Mouse (Mus musculus) olfactory bulb, adult 2 months (tissue): ENCODE results near the gene B4galnt2. TPM values are rescaled to one million over a fixed set of nuclear protein-coding genes. Genes with fewer than 3 reads are reported as not detected.
"Not testable (repeated sequence)": the region's sequence is repeated elsewhere in the genome, so short reads cannot be mapped to it uniquely, and the experiment has no call there.

Source experiments
- H3K27ac ChIP-seq: fragments of 200-500 bp; 2 replicates; pipeline ENCODE4 v1.5.1; 2012; ENCODE audit warnings: low read depth, low read length; ENCODE audit not compliant: insufficient read depth
- H3K4me1 ChIP-seq: fragments of 200-500 bp; 2 replicates; pipeline ENCODE4 v1.6.1; 2012; ENCODE audit warnings: low read length; ENCODE audit not compliant: control insufficient read depth, insufficient read depth
- H3K4me3 ChIP-seq: fragments of 200-500 bp; 2 replicates; pipeline ENCODE4 v1.5.1; 2012; ENCODE audit warnings: mild to moderate bottlenecking, low read depth, low read length, moderate library complexity; ENCODE audit not compliant: insufficient read depth
- CTCF ChIP-seq: fragments of 200-500 bp; IDR thresholded peaks from 2 replicates; pipeline ENCODE4 v1.5.1; 2012; ENCODE audit warnings: low read depth, mild to moderate bottlenecking, low read length, moderate library complexity; ENCODE audit not compliant: insufficient read depth
- POLR2A ChIP-seq: fragments of 200-500 bp; IDR thresholded peaks from 2 replicates; pipeline ENCODE4 v1.6.1; 2012; ENCODE audit warnings: mild to moderate bottlenecking, low read depth, low read length, moderate library complexity; ENCODE audit not compliant: insufficient read depth
- WGBS: fragments of 180-500 bp; shearing (Covaris S2); methylation state at CpG from one replicate; pipeline ENCODE4 v1.1.7; 2018; 5-methylcytosine and 5-hydroxymethylcytosine counted together
- polyA plus RNA-seq: library from polyadenylated mRNA; stranded (reverse); fragments of >200 nt; gene quantifications from 2 replicates; pipeline ENCODE4 v1.2.4, GENCODE M21; 2012; ENCODE audit warnings: low replicate concordance; ENCODE audit not compliant: missing spikeins, insufficient read depth, insufficient read length

B4galnt2 gene
- polyA plus RNA-seq, 1 experiment = not detected

DNA sequence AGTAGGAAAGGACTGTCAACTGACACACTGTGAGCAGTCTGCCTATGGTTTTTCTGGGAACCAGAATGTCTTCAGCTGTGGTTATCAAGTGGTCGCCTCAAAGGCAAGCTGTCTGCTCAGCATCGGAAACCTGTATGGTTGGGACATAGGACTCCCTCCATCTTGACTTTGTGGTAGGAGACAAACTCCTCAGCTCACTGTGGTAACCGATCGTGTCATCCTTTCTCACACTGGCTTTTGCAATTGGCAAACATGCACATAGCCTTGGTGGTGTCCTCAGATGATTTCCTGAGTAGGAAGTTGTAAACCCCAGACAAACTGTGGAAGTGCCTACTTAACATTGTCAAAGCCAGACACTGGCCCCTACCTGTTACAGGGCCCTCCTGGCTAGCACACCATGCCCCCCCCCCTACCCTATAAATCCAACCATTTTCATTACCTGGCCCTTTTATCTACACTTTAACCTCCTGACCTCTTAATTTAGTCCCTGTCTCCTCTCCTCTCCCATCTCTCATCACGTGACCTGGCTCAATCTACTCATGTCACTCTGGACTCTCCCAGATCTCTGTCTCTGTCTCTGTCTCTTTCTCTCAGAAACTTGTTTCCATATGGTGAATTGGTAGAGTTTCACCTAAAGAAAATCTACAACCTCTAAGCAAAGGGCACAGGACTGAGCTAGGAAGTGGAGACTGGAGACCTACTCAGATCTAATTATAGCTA lies 6.7 kb downstream of the B4galnt2 start:
- Histone ChIP-seq H3K27ac (no peak overlapping the region), H3K4me3 (no peak overlapping the region), H3K4me1 (no peaks in the 10 kb centered on the region)
- no peak for TF ChIP-seq CTCF
- WGBS = 87% methylated on average over 5 of the region's 5 CpGs

DNA sequence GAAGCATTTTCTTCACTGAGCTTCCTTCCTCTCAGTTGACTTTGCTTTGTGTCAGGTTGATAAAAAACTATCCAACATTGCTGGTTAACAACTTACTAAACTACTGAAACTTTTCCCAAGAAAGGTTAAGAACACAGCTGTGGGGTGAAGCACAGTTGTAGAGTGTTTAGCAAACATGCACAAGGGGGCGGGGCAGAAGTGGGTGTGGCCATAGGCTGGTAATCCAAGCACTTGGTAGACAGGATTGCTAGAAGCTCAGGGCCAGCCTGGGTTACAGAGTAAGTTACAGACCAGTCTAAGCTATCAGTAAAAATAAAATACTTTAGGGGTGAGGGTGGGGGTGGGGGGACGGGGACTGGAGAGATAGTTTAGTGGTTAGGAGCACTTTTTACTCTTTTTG lies 10.4 kb downstream of the B4galnt2 start:
- TF ChIP-seq POLR2A (no peak), CTCF (no peak)
- Histone ChIP-seq H3K4me3 (no peak overlapping the region), H3K4me1 (no peaks in the 10 kb centered on the region), H3K27ac (no peak overlapping the region)
- 83% methylated on average over 2 of the region's 2 CpGs for WGBS

DNA sequence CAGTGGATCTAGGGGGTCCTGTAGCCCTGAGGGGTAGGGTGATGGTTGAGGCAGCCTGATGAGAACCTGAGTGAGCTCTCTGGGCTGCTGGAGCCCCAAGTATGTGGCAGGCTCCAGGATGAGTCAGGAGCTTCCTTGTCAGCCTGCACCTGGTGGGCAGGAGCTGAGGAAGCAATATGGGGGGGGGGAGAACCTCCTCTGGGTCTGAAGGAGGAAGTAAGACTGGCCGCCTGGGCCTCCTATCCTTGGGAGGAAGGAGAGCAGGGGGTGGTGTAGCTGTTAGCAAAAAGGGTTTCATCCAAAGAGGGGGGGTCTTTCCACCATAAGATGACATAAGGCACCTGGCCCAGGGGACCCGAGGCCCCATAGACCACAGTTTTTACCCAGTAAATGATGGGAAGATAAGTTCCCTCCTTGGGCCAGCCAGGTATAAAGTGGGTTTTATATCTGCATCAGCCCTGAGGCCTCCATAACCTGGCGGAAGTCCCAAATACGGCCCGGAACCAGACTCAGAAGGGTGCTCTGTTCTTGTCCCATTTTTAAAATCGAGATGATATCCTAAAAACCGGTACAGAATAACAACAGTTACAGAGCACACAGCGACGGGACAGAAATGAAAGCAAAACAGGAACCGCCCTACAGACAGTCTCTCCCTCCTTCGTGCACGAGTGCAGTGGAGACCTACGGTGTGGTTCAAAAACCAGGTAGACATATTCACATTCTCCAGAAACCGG lies 18.1 kb downstream of the B4galnt2 start:
- H3K4me1 ChIP-seq = no peaks in the 10 kb centered on the region
- no peak for TF ChIP-seq CTCF
- TF ChIP-seq POLR2A = no peak
- H3K4me3 ChIP-seq = no peak overlapping the region
- H3K27ac ChIP-seq = no peak overlapping the region
- 85% methylated on average over 14 of the region's 14 CpGs for WGBS

DNA sequence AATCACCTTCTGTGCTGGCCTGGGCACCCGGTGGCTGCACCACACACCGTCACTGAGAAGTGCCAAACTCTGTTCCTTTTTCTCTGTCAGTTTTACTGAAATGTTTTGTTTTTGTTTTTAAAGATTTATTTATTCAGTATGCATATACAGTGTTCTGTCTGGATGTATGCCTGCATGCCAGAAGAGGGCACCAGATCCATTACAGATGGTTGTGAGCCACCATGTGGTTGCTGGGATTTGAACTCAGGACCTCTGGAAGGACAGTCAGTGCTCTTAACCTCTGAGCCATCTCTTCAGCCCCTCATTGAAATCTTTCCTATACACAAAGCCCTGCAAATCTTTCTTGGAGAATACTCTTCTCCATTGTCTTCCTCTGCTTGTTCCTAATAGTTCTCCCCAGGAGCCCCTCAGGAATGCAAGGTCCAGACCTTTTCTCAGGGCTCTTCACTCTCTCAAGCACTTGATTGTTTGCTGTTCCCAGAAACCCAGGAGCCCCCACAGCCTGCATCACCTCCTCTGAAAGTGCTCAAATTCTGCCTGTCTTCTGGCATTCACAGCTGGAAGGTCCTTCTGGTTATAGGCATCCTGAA lies 24.1 kb downstream of the B4galnt2 start:
- H3K4me1 ChIP-seq = no peaks in the 10 kb centered on the region
- H3K27ac ChIP-seq = no peak overlapping the region
- no peak for TF ChIP-seq CTCF
- no peak for TF ChIP-seq POLR2A
- 63% methylated on average over 2 of the region's 2 CpGs for WGBS
- H3K4me3 ChIP-seq = no peak overlapping the region

DNA sequence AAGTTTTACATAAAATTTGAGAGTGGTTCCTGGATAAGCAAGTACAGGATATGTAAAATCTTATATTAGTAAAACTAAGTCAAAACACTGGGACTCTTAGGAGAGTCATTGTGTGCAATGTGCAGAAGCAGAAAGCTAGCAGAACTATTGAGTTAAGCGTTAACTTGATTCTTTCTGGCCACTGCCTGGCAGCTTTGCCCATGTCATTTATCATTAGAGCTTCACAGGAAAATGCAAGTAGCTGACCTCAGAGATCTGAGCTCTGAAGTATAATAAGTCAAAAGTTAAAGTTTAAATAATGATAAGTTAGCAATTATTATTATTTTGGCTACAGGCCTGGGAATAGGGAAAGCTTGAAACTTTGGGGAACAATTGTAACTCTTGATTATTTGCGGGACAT lies 34.8 kb downstream of the B4galnt2 start:
- not testable (repeated sequence) for H3K4me3 ChIP-seq, H3K4me1 ChIP-seq, H3K27ac ChIP-seq
- 77% methylated on average over 2 of the region's 2 CpGs for WGBS

DNA sequence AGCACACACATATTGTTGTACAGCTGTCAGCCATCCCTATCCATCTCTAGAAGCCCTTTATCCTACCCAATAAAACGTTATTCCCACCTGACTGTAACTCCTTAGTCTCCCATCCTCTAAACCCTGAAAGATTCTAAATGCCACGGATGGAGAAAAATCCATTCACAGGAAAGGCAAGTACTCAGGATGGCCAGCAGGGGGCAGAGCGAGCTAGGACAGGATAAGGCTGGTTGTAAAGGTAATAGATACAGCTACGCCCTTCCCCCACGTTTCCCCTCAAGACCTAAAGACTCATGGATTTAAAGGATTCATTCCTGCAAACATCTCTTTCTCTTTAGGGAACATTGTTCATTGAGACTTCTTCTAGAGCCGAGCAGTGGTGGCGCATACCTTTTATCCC lies 38.4 kb downstream of the B4galnt2 start:
- TF ChIP-seq CTCF (no peak), POLR2A (no peak)
- 25% methylated on average over 7 of the region's 7 CpGs for WGBS

DNA sequence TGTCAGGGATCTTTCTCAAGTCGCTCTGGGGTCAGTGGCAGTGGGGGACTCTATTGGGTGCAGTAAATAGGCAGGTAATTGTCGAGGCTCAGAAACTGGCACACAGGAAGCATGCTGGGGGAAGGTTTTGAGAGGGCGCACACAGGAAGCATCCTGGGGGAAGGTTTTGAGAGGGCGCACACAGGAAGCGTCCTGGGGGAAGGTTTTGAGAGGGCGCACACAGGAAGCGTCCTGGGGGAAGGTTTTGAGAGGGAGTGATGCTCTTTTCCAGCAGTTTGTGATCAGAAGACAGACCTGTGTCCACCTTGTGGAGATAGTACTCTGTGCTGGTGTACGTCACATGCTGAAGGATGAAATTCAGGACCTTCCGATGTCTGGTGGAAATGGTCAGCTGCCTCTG lies 38.9 kb downstream of the B4galnt2 start:
- Histone ChIP-seq H3K4me3 (no peak overlapping the region), H3K4me1 (no peaks in the 10 kb centered on the region), H3K27ac (no peak overlapping the region)
- TF ChIP-seq POLR2A = no peak
- TF ChIP-seq CTCF = no peak
- WGBS = 35% methylated on average over 9 of the region's 9 CpGs

More for the DNA sequence above, 38.4 kb downstream of the B4galnt2 start:
- no peak overlapping the region for H3K4me3 ChIP-seq
- no peaks in the 10 kb centered on the region for H3K4me1 ChIP-seq
- H3K27ac ChIP-seq = no peak overlapping the region

DNA sequence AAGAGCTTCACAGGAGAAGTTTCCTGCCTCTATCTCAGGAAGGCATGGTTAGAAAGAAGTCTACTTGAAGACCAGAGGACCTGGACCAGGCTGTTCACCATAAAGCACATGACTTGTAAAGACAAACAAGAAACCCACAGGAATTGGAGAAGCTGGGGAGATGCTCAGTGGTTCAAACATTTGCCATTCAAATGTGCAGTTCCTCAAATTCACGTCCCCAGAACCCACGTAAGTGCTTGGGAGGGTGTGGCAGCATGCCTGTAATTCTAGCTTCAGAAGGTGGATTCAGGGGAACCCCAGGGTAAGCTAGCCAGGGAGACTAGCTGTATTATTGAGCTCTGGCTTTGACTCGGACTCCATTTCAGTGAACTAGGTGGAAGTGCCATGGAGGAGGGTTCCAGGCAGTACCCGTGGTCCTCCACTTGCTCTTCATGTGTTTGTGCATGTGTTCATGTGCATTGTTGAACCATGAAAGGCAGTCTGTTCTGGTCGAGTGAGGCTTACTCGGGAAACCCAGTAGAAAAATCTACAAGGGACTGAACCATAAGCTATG lies 44.7 kb downstream of the B4galnt2 start:
- Histone ChIP-seq H3K4me3 (no peak overlapping the region), H3K4me1 (no peaks in the 10 kb centered on the region), H3K27ac (no peak overlapping the region)
- TF ChIP-seq CTCF (no peak), POLR2A (no peak)
- 67% methylated on average over 6 of the region's 6 CpGs for WGBS

DNA sequence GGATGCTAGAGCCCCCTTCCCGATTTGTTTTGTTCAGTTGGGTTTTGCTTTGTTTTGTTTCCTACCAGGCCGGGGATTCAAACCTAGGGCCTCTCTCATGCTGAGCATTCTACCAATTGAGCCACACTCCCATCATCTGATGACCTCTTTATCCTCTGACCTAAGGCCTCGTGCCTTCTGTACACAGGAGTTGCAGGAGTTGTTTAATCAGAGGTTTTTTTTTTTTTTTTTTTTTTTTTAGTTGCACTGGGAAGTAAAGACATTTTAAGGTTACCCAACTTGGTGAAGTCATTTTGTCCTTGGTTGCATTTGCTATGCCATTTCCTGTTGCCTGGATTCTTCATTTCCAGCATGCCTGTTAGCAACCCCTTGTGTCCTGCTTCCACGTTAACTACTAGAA lies 45.2 kb downstream of the B4galnt2 start:
- H3K27ac ChIP-seq = no peak overlapping the region
- WGBS = 78% methylated on average over 4 of the region's 4 CpGs
- no peaks in the 10 kb centered on the region for H3K4me1 ChIP-seq
- no peak overlapping the region for H3K4me3 ChIP-seq
- TF ChIP-seq POLR2A (no peak), CTCF (no peak)
